Mouse (Mus musculus) right cerebral cortex, postnatal 25 days (tissue): ENCODE data around the gene Rpl24.

Source experiments
- DNase-seq: peaks from one replicate; pipeline ENCODE4 v3.0.0; 2022

The Rpl24 gene

DNA sequence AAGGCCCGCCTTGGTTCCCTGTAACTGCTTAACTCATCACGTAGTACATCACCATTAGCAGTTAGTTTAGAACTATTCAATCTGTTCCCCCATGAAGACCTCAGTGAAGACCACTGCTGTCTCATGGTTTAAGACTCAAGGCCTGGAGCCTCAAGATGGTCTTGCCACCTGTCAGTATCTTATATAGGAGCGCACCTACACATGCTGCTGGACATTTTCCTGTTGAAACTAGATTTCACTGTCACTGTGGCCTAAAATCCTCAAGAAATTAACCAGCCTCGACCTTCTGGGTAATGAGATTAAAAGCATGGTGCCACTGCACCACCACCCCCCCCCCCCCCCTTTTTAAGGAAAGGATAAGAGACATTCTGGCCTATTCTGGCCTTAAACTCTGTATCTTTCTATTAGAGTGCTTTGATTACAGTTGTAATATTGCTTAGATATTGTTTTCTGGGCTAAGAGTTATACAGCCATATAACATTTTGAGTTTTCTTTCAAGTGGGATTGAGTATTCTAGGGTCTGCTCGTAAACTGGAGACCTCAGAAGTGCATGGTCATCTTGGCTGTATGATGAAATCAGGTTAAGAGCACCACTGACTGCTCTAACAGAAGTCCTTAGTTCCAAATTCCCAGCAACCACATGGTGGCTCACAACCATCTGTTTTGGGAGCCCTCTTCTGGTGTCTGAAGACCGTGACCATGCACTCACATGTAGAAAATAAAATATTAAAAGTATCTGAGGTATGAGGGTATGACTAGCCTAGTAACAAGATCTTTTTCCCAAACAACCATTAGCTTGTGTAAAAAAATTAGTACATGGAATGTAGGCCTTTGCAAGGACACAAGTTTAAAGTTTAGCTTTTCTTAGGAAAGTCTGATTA lies 5.9 kb downstream of the Rpl24 start:
- DNase-seq = no peak

DNA sequence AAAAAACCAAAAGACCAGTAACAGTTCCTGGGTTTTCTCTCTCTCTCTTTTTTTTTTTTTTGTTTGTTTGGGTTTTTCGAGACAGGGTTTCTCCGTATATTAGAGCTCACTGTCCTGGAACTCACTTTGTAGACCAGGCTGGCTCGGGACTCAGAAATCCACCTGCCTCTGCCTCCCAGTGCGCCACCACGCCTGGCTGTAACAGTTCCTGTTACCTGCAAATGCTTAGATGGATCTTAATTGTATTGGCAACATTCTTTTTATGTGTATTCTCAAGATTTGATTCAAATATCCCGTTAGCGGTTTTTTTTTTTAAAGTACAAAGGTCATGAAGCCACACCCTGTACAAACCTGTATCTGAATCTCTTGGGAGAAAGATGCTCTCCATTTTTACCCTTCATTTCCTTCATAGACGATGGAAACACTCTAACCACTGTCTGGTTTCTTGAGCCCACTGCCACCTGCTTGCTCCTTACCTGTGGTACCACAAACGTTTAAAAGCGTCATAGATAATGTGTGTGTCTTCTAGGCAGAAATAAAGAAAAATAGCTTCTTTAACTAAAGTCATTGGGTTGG lies 6.6 kb downstream of the Rpl24 start:
- DNase-seq = no peak

DNA sequence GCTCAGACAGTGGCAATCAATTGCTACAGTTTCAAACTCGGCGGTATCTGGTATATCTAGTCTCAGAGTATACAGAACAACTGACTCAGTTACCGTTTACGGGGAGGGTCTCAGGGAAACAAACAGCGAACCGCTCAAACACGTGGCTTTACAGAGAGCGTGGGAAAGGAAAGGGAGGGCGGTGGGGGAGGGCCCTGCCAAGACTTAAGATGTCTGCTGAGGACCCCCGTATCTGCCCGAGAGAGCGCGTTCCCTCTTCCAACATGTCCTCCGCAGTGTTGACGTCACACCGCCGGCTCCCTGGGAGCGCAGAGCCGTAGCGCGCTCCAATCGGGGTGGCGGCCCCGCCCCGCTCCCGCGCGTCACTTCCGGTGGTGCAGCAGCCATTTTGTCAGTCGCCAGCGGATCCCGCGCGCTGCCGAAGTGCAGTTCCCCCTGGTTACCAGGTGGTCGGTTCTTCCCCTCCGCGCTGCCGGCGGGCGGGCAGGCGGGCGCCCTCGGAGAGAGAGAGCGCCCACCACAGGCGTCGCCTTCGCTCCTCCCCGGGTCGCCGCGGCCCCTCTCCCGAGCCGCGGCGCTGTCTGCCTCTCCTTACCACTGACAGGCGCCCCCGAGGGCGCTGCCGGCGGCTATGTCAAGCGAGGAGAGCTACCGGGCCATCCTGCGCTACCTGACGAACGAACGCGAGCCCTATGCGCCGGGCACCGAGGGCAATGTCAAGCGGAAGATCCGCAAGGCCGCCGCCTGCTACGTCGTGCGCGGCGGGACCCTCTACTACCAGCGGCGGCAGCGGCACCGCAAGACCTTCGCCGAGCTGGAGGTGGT lies 7.6 kb downstream of the Rpl24 start, which contains the start of gene Zbtb11:
Gene Zbtb11, plus strand, starts transcription at position 453 of the 825 bp plus-strand sequence.
- DNase-seq = peak; percentile 99

DNA sequence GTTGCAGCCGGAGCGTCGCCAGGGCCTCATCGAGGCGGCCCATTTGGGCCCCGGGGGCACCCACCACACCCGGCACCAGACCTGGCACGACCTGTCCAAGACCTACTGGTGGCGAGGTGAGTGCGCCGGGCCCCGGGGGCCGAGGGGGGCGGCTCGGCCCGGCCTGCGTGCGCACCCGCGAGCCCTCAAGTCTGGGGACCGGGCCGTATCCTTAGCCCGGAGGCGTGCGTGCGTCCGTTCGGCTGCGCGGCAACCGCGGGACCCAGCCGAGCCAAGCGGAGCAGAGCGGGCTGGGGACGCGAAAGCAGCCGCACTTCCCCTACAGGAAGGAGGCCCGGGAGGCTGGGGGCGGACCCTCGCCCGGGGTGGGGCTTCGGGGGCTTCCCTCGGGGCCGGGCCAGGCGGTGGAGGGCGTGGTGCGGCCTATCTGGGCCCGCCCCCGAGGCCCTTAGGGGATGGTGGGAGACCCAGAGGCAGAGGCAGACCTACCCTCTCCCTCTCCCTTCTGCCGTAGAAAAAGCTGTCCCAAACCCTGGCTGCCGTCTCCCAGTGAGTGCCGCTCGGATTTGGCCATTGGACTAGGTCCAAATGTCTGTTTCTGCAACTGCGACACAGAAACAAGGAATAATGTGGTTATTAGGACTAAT lies 8.3 kb downstream of the Rpl24 start:
- peak; percentile 86 for DNase-seq

DNA sequence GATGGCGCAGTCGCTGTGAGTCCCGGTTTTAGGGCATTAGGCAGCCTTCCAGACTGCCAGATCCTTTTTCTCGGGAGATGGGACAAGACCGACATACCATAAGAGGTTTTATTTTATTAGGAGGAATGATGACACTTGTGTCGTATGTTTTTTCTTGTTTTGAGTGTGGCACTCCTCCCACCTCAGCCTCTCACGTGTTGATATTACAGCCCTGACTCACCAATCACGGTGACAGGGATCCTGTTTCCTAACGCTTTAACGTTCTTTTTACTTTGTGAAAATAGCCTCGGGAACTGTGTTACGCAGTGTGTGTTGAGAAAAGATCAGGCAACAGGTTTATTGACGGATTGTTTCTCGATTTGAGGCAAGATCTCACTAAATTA lies 8.8 kb downstream of the Rpl24 start:
- DNase-seq = no peak

DNA sequence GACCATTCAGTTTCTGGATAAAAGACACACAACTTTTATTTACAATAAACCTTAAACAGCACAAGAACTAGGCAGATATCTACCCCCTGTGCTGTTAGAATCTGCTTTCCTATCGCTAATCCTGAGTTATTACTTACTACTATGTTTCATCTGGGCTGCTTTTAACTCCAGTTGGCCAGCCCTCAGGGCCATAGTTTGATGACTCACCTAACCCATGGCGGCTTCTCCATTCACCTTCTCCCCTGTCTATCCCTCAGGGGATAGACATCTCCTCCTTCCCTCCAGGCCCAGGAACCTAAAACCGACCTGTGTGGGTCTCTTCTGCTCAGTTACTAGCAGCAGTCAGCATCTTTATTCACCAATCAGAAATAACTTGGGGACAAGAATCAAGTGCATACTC lies 19.9 kb downstream of the Rpl24 start:
- no peak for DNase-seq

DNA sequence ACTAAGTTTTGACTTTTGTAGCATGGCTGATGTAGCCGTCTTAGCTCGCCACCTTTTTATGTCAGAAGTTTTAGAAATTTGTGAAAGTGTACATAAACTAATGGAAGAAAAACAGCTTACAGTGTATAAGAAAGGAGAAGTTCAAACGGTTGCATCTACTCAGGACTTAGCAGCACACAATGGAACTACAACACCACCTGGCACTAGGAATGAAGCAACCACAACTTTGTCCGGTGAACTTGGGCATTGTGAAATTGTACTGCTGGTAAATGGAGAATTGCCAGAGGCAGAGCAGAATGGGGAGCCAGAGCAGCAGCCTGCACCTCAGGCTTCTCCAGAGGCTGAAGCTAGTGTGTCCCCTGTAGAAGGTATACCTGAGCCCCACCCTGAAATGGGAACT lies 24.2 kb downstream of the Rpl24 start:
- DNase-seq = no peak

DNA sequence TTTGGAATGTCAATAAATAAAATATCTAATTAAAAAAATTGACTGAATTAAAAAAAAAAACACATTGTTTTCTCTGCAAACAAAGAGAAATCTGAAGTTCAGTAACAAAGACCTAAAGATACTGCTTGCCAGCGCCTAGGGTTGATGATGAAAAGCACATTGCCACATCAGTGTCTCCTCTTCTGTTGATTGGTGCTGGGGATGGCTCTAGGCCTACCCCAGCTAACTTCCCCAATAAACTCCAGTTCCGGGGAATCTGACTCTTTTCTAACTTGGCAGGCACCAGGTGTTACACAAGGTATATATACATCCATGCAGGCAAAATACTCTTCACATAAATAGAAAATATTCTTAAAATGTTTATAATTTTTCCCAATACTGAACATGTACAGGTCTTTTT lies 28.2 kb downstream of the Rpl24 start:
- DNase-seq = no peak

DNA sequence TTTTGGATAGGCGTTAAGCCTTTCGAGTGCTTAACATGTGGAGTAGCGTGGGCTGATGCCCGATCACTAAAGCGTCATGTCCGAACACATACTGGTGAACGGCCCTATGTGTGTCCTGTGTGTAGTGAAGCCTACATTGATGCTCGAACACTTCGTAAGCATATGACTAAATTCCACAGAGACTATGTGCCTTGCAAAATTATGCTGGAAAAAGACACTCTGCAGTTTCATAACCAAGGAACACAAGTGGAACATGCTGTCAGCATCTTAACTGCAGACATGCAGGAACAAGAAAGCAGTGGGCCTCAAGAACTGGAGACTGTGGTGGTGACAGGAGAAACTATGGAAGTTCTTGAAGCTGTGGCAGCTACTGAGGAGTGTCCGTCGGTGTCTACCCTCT lies 40.7 kb downstream of the Rpl24 start:
- DNase-seq = no peak

DNA sequence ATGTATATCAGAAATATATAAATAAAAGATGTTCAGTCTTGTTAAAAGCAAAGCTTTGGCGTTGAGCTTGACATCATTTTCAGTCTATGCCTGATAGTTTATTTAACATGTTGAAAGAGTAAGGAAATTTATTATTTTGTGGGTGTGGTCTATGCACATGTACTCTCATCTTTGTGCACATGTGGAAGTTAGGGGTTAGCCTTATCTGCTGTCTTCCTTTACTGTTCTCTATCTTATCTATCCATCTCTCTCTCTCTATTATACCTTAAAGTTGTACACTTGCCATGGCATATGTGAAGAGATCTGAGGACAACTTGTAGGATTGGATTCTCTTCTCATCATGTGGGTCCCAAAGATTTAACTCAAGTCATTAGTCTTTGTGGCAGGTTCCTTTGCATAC lies 42.8 kb downstream of the Rpl24 start:
- no peak for DNase-seq

DNA sequence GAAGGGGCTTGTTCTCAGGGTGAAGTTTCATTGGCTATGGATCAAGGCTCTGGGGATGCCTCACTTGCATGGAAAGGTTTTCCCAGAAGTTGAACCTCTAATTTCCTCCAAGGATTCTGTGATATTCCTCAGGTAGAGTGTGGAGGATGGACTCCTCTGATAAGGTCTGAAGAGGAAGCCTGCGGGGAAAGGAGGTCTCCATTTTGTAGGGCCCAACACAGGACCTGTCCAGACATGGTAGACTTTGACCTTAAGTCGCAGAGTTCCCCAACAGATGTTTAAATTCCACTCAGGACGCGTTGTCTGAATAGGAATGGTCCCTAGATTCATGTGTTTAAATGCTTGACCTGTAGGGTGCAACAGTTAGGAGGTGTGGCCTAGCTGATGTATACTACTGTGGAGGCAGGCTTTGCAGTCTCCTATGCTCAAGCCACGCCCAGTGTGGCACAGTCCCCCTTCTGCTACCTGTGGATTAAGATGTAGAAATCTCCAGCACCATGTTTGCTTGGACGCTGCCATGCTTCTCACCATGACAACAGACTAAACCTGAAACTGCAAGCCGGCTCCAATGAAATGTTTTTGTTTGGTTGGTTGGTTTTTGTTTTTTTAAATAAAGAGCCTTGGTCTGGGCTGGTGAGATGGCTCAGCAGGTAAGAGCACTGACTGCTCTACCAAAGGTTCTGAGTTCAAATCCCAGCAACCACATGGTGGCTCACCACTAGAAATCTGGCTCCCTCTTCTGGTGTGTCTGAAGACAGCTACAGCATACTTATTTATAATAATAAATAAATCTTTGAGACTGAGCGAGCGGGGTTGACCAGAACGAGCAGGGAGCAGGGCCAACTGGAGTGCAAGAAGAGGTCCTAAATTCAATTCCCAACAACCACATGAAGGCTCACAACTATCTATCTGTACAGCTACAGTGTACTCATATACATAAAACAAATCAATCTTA lies 47.0 kb downstream of the Rpl24 start:
- DNase-seq = no peak

DNA sequence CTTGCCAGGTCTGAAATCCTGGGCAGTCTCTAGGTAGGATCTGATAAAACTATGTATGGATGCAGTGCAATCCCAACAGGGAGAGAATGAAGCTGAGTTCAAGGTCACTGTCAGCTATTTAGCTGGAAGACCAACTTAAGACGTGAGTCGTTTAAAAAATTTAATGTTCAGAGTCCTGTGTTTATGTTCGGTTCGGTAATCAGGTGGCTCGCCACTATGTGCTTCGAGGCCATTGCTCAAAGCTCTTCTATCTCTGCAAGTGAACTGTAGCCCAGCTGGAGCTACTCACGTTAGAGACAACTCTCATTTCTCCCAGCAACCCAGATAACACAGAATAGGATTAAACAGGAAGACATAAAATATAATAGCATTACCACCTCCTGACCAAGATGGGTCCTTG lies 48.0 kb downstream of the Rpl24 start:
- DNase-seq = no peak

DNA sequence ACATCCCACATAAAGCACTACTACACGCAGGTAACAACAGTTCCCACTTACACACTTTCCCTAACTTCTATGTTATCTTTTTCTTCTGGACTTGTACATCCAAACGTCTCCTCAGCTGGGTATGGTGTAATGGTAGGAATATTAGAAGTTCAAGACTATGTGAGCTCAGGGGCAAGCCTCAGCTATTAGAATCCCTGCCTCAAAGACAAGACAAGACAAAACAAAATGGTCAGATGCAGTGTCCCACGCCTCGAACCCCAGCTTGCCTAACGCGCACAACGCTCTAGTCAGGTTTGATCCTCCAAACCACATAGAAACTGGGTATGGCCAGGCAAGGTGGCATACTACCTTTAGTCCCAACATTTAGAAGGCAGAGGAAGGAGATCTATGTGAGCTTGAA lies 53.6 kb downstream of the Rpl24 start:
- DNase-seq = no peak
